Comparison of ENCODE assay signal across 13 mouse cellular contexts in genomic region chr2:3096101-3096500, GRCm38 (mm10). TPM values are rescaled to one million over a fixed set of nuclear protein-coding genes. Genes with fewer than 3 reads are reported as not detected.
"Had no signal": no experiment of that assay in that cellular context is flagged by ENCODE, and none has a peak within 500 bp of the region (broad histone marks: within the 10 kb centered on the region; RNA-seq: fewer than 3 reads in every experiment).

No protein-coding gene starts in this region.

- DNase-seq: retina, postnatal 1 day; right cerebral cortex, adult 18-20 months; right cerebral cortex, postnatal 14 days; right cerebral cortex, postnatal 25 days; right cerebral cortex, postnatal 4 days; spleen, adult 18-20 months; thymus, adult 18-20 months; thymus, adult 2 months; thymus, postnatal 14 days; thymus, postnatal 25 days; thymus, postnatal 36 days; thymus, postnatal 4 days had no signal

RNA-seq across cellular contexts. Expression of gene Fam171a1, which starts 17.9 kb away (rescaled TPM):
- total RNA-seq: neutrophil, adult 5-6 weeks had no signal
